Mouse (Mus musculus) central nervous system, embryonic 18 days (tissue): Measurements from ENCODE around the gene Fam229b. TPM values are rescaled to one million over a fixed set of nuclear protein-coding genes. Genes with fewer than 3 reads are reported as not detected.

ENCODE experiments used
- polyA plus RNA-seq: library from polyadenylated mRNA; depleted of rRNA; stranded (reverse); fragments of >200 nt; gene quantifications from 2 replicates; pipeline ENCODE4 v1.2.3, GENCODE M21; 2012; rRNA removed

Fam229b gene
- 18.8 and 20.2 TPM in 2 replicates for polyA plus RNA-seq

DNA sequence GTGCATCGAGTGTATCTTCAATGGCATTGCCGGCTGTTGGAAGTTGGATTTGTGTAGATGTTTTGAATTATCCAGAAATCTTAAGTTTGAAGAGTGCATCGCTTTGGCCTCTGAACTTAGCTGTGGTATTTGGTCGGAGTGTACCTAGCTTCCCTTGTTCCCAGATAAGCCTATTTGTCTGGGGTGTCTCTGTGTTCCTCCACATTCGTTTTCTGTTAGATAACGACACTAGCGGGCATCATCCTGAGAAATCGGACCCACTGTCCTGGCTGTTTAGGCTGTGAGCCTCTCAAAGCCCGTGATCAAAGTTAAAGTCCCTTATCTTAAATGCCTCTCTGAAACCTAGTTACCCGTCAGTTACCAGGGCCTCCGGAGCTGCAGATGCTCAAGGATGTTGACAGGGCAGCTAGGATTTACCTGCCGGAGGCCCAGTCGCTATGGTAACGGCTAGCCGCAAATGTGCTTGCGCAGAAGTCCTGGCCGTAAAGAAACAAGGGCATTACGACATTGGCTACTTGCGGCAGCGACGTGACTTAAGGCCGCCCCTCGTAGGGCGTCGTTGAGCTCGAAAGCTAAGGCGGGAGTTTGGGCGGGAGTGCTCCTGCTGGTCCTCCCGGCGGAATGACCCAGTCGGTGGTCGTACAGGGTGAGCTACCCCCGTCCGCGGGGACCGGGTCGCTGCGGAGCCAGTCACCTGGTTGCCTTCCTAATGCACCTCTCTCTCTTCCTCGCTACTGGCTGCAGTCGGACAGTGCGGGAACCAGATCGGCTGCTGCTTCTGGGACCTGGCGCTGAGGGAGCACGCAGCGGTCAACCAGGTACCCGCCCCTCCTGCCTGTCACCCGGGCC, at the start of gene Fam229b, which contains the start of gene Tube1:
Gene Fam229b (minus strand): TSS at position 453 of the 849 bp plus-strand sequence.
Gene Tube1 (plus strand): TSS at position 515 of the 849 bp plus-strand sequence.

DNA sequence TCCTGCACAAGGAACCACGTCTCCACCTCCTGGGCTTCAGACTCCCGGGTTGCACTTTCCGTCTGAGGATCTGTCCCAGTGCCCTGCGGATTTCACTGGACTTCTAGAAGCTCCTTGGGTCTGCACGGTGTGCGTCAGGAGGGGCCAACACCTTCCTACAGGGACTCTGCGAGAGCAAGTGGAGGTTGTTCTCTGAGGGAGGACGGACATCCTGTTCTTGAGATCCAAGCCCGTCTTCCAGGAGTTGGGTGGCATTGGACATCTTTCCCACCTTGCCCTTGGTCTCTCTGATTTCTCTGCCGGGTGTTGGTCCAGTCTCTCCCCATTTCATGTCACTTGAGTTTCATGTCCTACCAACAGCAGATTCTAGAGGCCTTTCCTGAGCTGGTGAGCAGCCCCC, 30.0 kb upstream of the Fam229b start, which contains the start of gene Ccn6:
Gene Ccn6 (minus strand): TSS at position 101 of the 400 bp plus-strand sequence.

Other genes with a start within 250 kb of the Fam229b start
- gene Lama4, start 168.4 kb downstream of the Fam229b start, polyA plus RNA-seq: 14.5 and 18.0 TPM in 2 replicates
- 11.7 and 12.4 TPM in 2 replicates for gene Tube1, start 62 bp upstream of the Fam229b start, polyA plus RNA-seq
- 0.49 and 0.67 TPM in 2 replicates for gene Ccn6, start 29.9 kb upstream of the Fam229b start, polyA plus RNA-seq
- 127 and 133 TPM in 2 replicates for gene Fyn, start 234.9 kb upstream of the Fam229b start, polyA plus RNA-seq